Mouse (Mus musculus) embryonic facial prominence, embryonic 13.5 days (tissue): ENCODE results near the gene Sirt3. TPM values are rescaled to one million over a fixed set of nuclear protein-coding genes. Genes with fewer than 3 reads are reported as not detected.
A peak's percentile ranks its signal among the peaks of the same experiment; 100 is the strongest.

ENCODE experiments used
- ATAC-seq: fragments of 200-750 bp; cut with Nextera tagmentation; 2 replicates; pipeline ENCODE4 v1.8.0; 2017; ENCODE audit warnings: low read depth; ENCODE audit not compliant: insufficient number of reproducible peaks, insufficient read depth, low FRiP score, low TSS enrichment
- H3K27ac ChIP-seq: fragments of 300-500 bp; sonication (generic); 2 replicates; pipeline ENCODE4 v1.5.1; 2015; ENCODE audit warnings: moderate library complexity, mild to moderate bottlenecking, inconsistent platforms
- H3K27me3 ChIP-seq: fragments of 300-500 bp; sonication (generic); 2 replicates; pipeline ENCODE4 v1.6.1; 2015; ENCODE audit warnings: mild to moderate bottlenecking, inconsistent platforms
- H3K36me3 ChIP-seq: fragments of 300-500 bp; sonication (generic); 2 replicates; pipeline ENCODE4 v1.6.1; 2015; ENCODE audit warnings: mild to moderate bottlenecking, inconsistent platforms
- H3K4me1 ChIP-seq: fragments of 300-500 bp; sonication (generic); 2 replicates; pipeline ENCODE4 v1.6.1; 2015; ENCODE audit warnings: inconsistent platforms
- H3K4me2 ChIP-seq: fragments of 300-500 bp; sonication (generic); 2 replicates; pipeline ENCODE4 v1.6.1; 2015; ENCODE audit warnings: moderate library complexity, mild to moderate bottlenecking, inconsistent platforms
- H3K4me3 ChIP-seq: fragments of 300-500 bp; sonication (generic); 2 replicates; pipeline ENCODE4 v1.5.1; 2015; ENCODE audit warnings: mild to moderate bottlenecking, inconsistent platforms
- H3K9ac ChIP-seq: fragments of 300-500 bp; sonication (generic); 2 replicates; pipeline ENCODE4 v1.6.1; 2015; ENCODE audit warnings: mild to moderate bottlenecking, inconsistent platforms
- H3K9me3 ChIP-seq: fragments of 300-500 bp; sonication (generic); 2 replicates; pipeline ENCODE4 v1.6.1; 2016; ENCODE audit warnings: inconsistent platforms
- WGBS: fragments of 180-500 bp; shearing (Covaris S2); methylation state at CpG from one replicate; pipeline ENCODE4 v1.1.7; 2015; ENCODE audit warnings: mixed read lengths; 5-methylcytosine and 5-hydroxymethylcytosine counted together
- polyA plus RNA-seq: library from polyadenylated mRNA; unstranded; fragments of >200 nt; fragmentation: Nextera tagmentation; extraction: Ambion mirVana; gene quantifications from 2 replicates; pipeline ENCODE4 v1.2.1, GENCODE M21; 2015

Sirt3 gene
- polyA plus RNA-seq, 1 experiment from 2014 or later, result 24.8 TPM

GRCm38 (mm10) chr7:140828171-140828881 lies 53.8 kb downstream of the Sirt3 start:
- no peak for ATAC-seq
- Histone ChIP-seq H3K4me1 (no peaks in the 10 kb centered on the region), H3K4me3 (no peak overlapping the region), H3K9me3 (no peaks in the 10 kb centered on the region), H3K9ac (no peak overlapping the region), H3K27me3 (peaks cover 15% of the 10 kb centered on the region; the same call in 1 of the 2 replicates), H3K4me2 (no peak overlapping the region), H3K27ac (no peak overlapping the region), H3K36me3 (no peaks in the 10 kb centered on the region)
- WGBS, result 43% methylated on average over 8 of the region's 8 CpGs

GRCm38 (mm10) chr7:140822731-140823130 lies 59.4 kb downstream of the Sirt3 start:
- H3K4me2 ChIP-seq, result no peak overlapping the region
- no peaks in the 10 kb centered on the region for H3K36me3 ChIP-seq
- H3K27me3 ChIP-seq, result peaks cover 19% of the 10 kb centered on the region; the same call in 1 of the 2 replicates
- no peak overlapping the region for H3K9ac ChIP-seq
- no peak for ATAC-seq
- peaks cover 4% of the 10 kb centered on the region for H3K4me1 ChIP-seq
- H3K9me3 ChIP-seq, result no peaks in the 10 kb centered on the region
- H3K27ac ChIP-seq, result no peak overlapping the region
- WGBS, result 91% methylated on average over 4 of the region's 4 CpGs
- H3K4me3 ChIP-seq, result no peak overlapping the region

- peak within 1 kb of the TSS; percentile 82 for H3K4me2 ChIP-seq
- H3K9ac ChIP-seq, result peak within 1 kb of the TSS; percentile 69
- H3K4me3 ChIP-seq, result peak within 1 kb of the TSS; percentile 55
- ATAC-seq, result 0 out of 2 replicates have a peak, but pooled peaks have one; percentile 37
- no peaks in the 10 kb centered on the region for H3K36me3 ChIP-seq
- WGBS, result under 1% methylated on average over 21 of the region's 21 CpGs
- H3K9me3 ChIP-seq, result no peaks in the 10 kb centered on the region
- H3K27ac ChIP-seq, result no peak within 1 kb of the TSS
- peaks cover 4% of the 10 kb centered on the region for H3K4me1 ChIP-seq
- peaks cover 13% of the 10 kb centered on the region; the same call in 1 of the 2 replicates for H3K27me3 ChIP-seq
Measured at GRCm38 (mm10) chr7:140821653-140822329, 60.3 kb downstream of the Sirt3 start, which contains the start of gene Zfp941. Gene Zfp941, minus strand, starts transcription at chr7:140822178.

GRCm38 (mm10) chr7:140821305-140821652 lies 60.8 kb downstream of the Sirt3 start:
- Histone ChIP-seq H3K9ac (peak overlapping the region; percentile 69), H3K27ac (no peak overlapping the region), H3K4me1 (peaks cover 4% of the 10 kb centered on the region), H3K27me3 (peaks cover 8% of the 10 kb centered on the region; the same call in 1 of the 2 replicates), H3K4me2 (peak overlapping the region; percentile 82), H3K4me3 (peak overlapping the region; percentile 55), H3K9me3 (no peaks in the 10 kb centered on the region), H3K36me3 (no peaks in the 10 kb centered on the region)
- ATAC-seq, result no peak
- WGBS, result 47% methylated on average over 5 of the region's 5 CpGs

GRCm38 (mm10) chr7:140820173-140820572 lies 61.9 kb downstream of the Sirt3 start:
- no peaks in the 10 kb centered on the region for H3K36me3 ChIP-seq
- H3K4me3 ChIP-seq, result no peak overlapping the region
- H3K9me3 ChIP-seq, result no peaks in the 10 kb centered on the region
- no peak overlapping the region for H3K9ac ChIP-seq
- 78% methylated on average over 4 of the region's 4 CpGs for WGBS
- ATAC-seq, result no peak
- no peak overlapping the region for H3K4me2 ChIP-seq
- peaks cover 4% of the 10 kb centered on the region for H3K4me1 ChIP-seq
- peaks cover 8% of the 10 kb centered on the region; the same call in 1 of the 2 replicates for H3K27me3 ChIP-seq
- H3K27ac ChIP-seq, result no peak overlapping the region

Other genes starting within 250 kb of the Sirt3 start
- not detected in 2 replicates for gene Olfr53, start 235.9 kb downstream of the Sirt3 start, polyA plus RNA-seq
- gene Olfr539, start 222.4 kb downstream of the Sirt3 start, polyA plus RNA-seq, result 0.01 and 0.03 TPM in 2 replicates
- gene Olfr45, start 200.4 kb downstream of the Sirt3 start, polyA plus RNA-seq, result not detected in 2 replicates
- gene Olfr541, start 185.0 kb downstream of the Sirt3 start, polyA plus RNA-seq, result 0.15 TPM in 1 of 2 replicates, not detected in the other
- not detected in 2 replicates for gene Cyp2e1, start 118.6 kb downstream of the Sirt3 start, polyA plus RNA-seq
- gene Syce1, start 94.5 kb downstream of the Sirt3 start, polyA plus RNA-seq, result 0.23 TPM in 1 of 2 replicates, not detected in the other
- gene Zfp941, start 60.1 kb downstream of the Sirt3 start, polyA plus RNA-seq, result 1.7 and 2.1 TPM in 2 replicates
- 4.2 and 5.3 TPM in 2 replicates for gene Urah, start 47.3 kb downstream of the Sirt3 start, polyA plus RNA-seq
- gene Scgb1c1, start 36.8 kb downstream of the Sirt3 start, polyA plus RNA-seq, result not detected in 2 replicates
- 0.25 TPM in 1 of 2 replicates, not detected in the other for gene Odf3, start 34.5 kb downstream of the Sirt3 start, polyA plus RNA-seq
- not detected in 2 replicates for gene Gm45785, start 26.0 kb downstream of the Sirt3 start, polyA plus RNA-seq
- gene Ric8a, start 25.4 kb downstream of the Sirt3 start, polyA plus RNA-seq, result 72.4 and 72.6 TPM in 2 replicates
- gene Bet1l, start 24.7 kb downstream of the Sirt3 start, polyA plus RNA-seq, result 56.4 and 68.1 TPM in 2 replicates
- 237 and 261 TPM in 2 replicates for gene Psmd13, start 341 bp downstream of the Sirt3 start, polyA plus RNA-seq
- 1.2 and 1.9 TPM in 2 replicates for gene Cox8b, start 18.1 kb upstream of the Sirt3 start, polyA plus RNA-seq
- 0.20 and 0.30 TPM in 2 replicates for gene Nlrp6, start 38.6 kb upstream of the Sirt3 start, polyA plus RNA-seq
- 25.1 and 25.7 TPM in 2 replicates for gene Pgghg, start 59.1 kb upstream of the Sirt3 start, polyA plus RNA-seq
- gene Ifitm5, start 68.0 kb upstream of the Sirt3 start, polyA plus RNA-seq, result 32.4 and 56.7 TPM in 2 replicates
- 1.1 TPM in 1 of 2 replicates, not detected in the other for gene Gm45717, start 73.6 kb upstream of the Sirt3 start, polyA plus RNA-seq
- gene Ifitm2, start 73.7 kb upstream of the Sirt3 start, polyA plus RNA-seq, result 1,314 and 1,591 TPM in 2 replicates
- 91.5 and 101 TPM in 2 replicates for gene Ifitm1, start 84.9 kb upstream of the Sirt3 start, polyA plus RNA-seq
- 98.1 and 109 TPM in 2 replicates for gene Ifitm3, start 128.5 kb upstream of the Sirt3 start, polyA plus RNA-seq
- gene Ifitm6, start 135.6 kb upstream of the Sirt3 start, polyA plus RNA-seq, result 0.45 TPM in 1 of 2 replicates, not detected in the other
- gene Gm17387, start 146.8 kb upstream of the Sirt3 start, polyA plus RNA-seq, result not detected in 2 replicates
- 26.4 and 27.4 TPM in 2 replicates for gene B4galnt4, start 178.8 kb upstream of the Sirt3 start, polyA plus RNA-seq
- 36.1 and 46.2 TPM in 2 replicates for gene Pkp3, start 195.9 kb upstream of the Sirt3 start, polyA plus RNA-seq
- gene Sigirr, start 218.3 kb upstream of the Sirt3 start, polyA plus RNA-seq, result 2.4 and 3.8 TPM in 2 replicates
- 5.2 TPM in 2 replicates for gene Ano9, start 235.5 kb upstream of the Sirt3 start, polyA plus RNA-seq
- 70.8 and 76.0 TPM in 2 replicates for gene Ptdss2, start 240.1 kb upstream of the Sirt3 start, polyA plus RNA-seq